Mouse (Mus musculus) embryonic facial prominence, embryonic 14.5 days (tissue): ENCODE results near the gene Gm960. TPM values are rescaled to one million over a fixed set of nuclear protein-coding genes. Genes with fewer than 3 reads are reported as not detected.
A peak's percentile ranks its signal among the peaks of the same experiment; 100 is the strongest.

Source experiments
- ATAC-seq: fragments of 200-750 bp; cut with Nextera tagmentation; 2 replicates; pipeline ENCODE4 v1.8.0; 2017; ENCODE audit warnings: low read depth, moderate number of reproducible peaks, moderate TSS enrichment
- DNase-seq: peaks from one replicate; pipeline ENCODE4 v3.0.0-alpha.2; 2015; ENCODE audit warnings: low spot score
- H3K27ac ChIP-seq: fragments of 300-500 bp; sonication (generic); replicated peaks from 2 replicates; pipeline ENCODE4 v1.5.1; 2014; ENCODE audit warnings: low read depth, mild to moderate bottlenecking, low read length, moderate library complexity
- H3K27me3 ChIP-seq: fragments of 300-500 bp; sonication (generic); replicated peaks from 2 replicates; pipeline ENCODE4 v1.6.1; 2014; ENCODE audit warnings: low read length; ENCODE audit not compliant: control insufficient read depth, insufficient read depth
- H3K36me3 ChIP-seq: fragments of 300-500 bp; sonication (generic); 2 replicates; pipeline ENCODE4 v1.6.1; 2014; ENCODE audit warnings: low read length, mixed read lengths; ENCODE audit not compliant: control insufficient read depth, insufficient read depth
- H3K4me1 ChIP-seq: fragments of 300-500 bp; sonication (generic); 2 replicates; pipeline ENCODE4 v1.6.1; 2014; ENCODE audit warnings: antibody characterized with exemption, low read length; ENCODE audit not compliant: control insufficient read depth, insufficient read depth
- H3K4me2 ChIP-seq: fragments of 300-500 bp; sonication (generic); 2 replicates; pipeline ENCODE4 v1.6.1; 2014; ENCODE audit warnings: low read depth, mild to moderate bottlenecking, low read length, moderate library complexity, mixed read lengths
- H3K4me3 ChIP-seq: fragments of 300-500 bp; sonication (generic); 2 replicates; pipeline ENCODE4 v1.5.1; 2014; ENCODE audit warnings: low read depth, mild to moderate bottlenecking, low read length
- H3K9ac ChIP-seq: fragments of 300-500 bp; sonication (generic); 2 replicates; pipeline ENCODE4 v1.6.1; 2014; ENCODE audit warnings: low read depth, mild to moderate bottlenecking, low read length, moderate library complexity, mixed read lengths
- H3K9me3 ChIP-seq: fragments of 300-500 bp; sonication (generic); 2 replicates; pipeline ENCODE4 v1.6.1; 2016; ENCODE audit warnings: low read length; ENCODE audit not compliant: control insufficient read depth
- WGBS: fragments of 180-500 bp; shearing (Covaris S2); extraction: QIAGEN DNeasy Blood & Tissue Kit; methylation state at CpG from one replicate; pipeline ENCODE4 v1.1.7; 2014; 5-methylcytosine and 5-hydroxymethylcytosine counted together
- polyA plus RNA-seq: library from polyadenylated mRNA; unstranded; fragments of >200 nt; fragmentation: Nextera tagmentation; extraction: Ambion mirVana; gene quantifications from 2 replicates; pipeline ENCODE4 v1.2.1, GENCODE M21; 2014

Gene Gm960
- polyA plus RNA-seq, 1 experiment from 2014 or later = 3.9 TPM

GRCm38 (mm10) chr19:4717281-4717680 is 18.8 kb upstream of the Gm960 start:
- Histone ChIP-seq H3K4me2 (no peak overlapping the region), H3K9ac (no peak overlapping the region), H3K4me1 (no peaks in the 10 kb centered on the region), H3K4me3 (no peak overlapping the region), H3K9me3 (no peaks in the 10 kb centered on the region), H3K36me3 (no peaks in the 10 kb centered on the region), H3K27ac (no peak overlapping the region), H3K27me3 (peaks cover 27% of the 10 kb centered on the region)
- WGBS = 91% methylated on average over 2 of the region's 2 CpGs
- ATAC-seq = no peak
- no peak for DNase-seq

GRCm38 (mm10) chr19:4716756-4717155 is 18.3 kb upstream of the Gm960 start:
- Histone ChIP-seq H3K27me3 (peaks cover 30% of the 10 kb centered on the region), H3K36me3 (no peaks in the 10 kb centered on the region), H3K4me1 (no peaks in the 10 kb centered on the region), H3K4me3 (no peak overlapping the region), H3K4me2 (no peak overlapping the region), H3K9me3 (no peaks in the 10 kb centered on the region), H3K27ac (no peak overlapping the region), H3K9ac (no peak overlapping the region)
- DNase-seq (no peak), ATAC-seq (no peak)
- 92% methylated on average over 14 of the region's 14 CpGs for WGBS

- 38% methylated on average over 3 of the region's 3 CpGs for WGBS
- Histone ChIP-seq H3K4me1 (peaks cover 4% of the 10 kb centered on the region), H3K9me3 (no peaks in the 10 kb centered on the region), H3K27me3 (peaks cover 51% of the 10 kb centered on the region), H3K9ac (no peak overlapping the region), H3K36me3 (no peaks in the 10 kb centered on the region), H3K4me3 (no peak overlapping the region), H3K27ac (no peak overlapping the region), H3K4me2 (no peak overlapping the region)
- DNase-seq = no peak
- ATAC-seq = no peak
Measured at GRCm38 (mm10) chr19:4713886-4714285, 15.4 kb upstream of the Gm960 start.

GRCm38 (mm10) chr19:4712781-4713526 is 14.5 kb upstream of the Gm960 start:
- Histone ChIP-seq H3K36me3 (no peaks in the 10 kb centered on the region), H3K27me3 (peaks cover 51% of the 10 kb centered on the region), H3K9me3 (no peaks in the 10 kb centered on the region), H3K4me3 (peak overlapping the region; percentile 59), H3K9ac (0 out of 2 replicates have a peak overlapping the region, but pooled peaks have one; percentile 62), H3K4me1 (peaks cover 4% of the 10 kb centered on the region), H3K27ac (no peak overlapping the region), H3K4me2 (peak overlapping the region; percentile 99)
- ATAC-seq (no peak), DNase-seq (no peak)
- 29% methylated on average over 13 of the region's 13 CpGs for WGBS

GRCm38 (mm10) chr19:4712156-4712780 is 13.8 kb upstream of the Gm960 start:
- Histone ChIP-seq H3K27ac (no peak overlapping the region), H3K36me3 (no peaks in the 10 kb centered on the region), H3K4me2 (peak overlapping the region; percentile 99), H3K27me3 (peaks cover 51% of the 10 kb centered on the region), H3K4me3 (peak overlapping the region; percentile 59), H3K9me3 (no peaks in the 10 kb centered on the region), H3K9ac (peak overlapping the region; percentile 62), H3K4me1 (peaks cover 4% of the 10 kb centered on the region)
- peak; percentile 38 for ATAC-seq
- WGBS = 0% methylated on average over 25 of the region's 60 CpGs
- peak; percentile 29 for DNase-seq

GRCm38 (mm10) chr19:4711601-4712155 is 13.2 kb upstream of the Gm960 start:
- H3K36me3 ChIP-seq = no peaks in the 10 kb centered on the region
- WGBS = 1% methylated on average over 12 of the region's 65 CpGs
- H3K4me3 ChIP-seq = peak overlapping the region; percentile 59
- DNase-seq (peak; percentile 27), ATAC-seq (peak; percentile 73)
- no peak overlapping the region for H3K27ac ChIP-seq
- H3K27me3 ChIP-seq = peaks cover 51% of the 10 kb centered on the region
- peak overlapping the region; percentile 99 for H3K4me2 ChIP-seq
- H3K9ac ChIP-seq = peak overlapping the region; percentile 62
- H3K9me3 ChIP-seq = no peaks in the 10 kb centered on the region
- peaks cover 4% of the 10 kb centered on the region for H3K4me1 ChIP-seq

- peaks cover 51% of the 10 kb centered on the region for H3K27me3 ChIP-seq
- peak within 1 kb of the TSS; percentile 62 for H3K9ac ChIP-seq
- 10% methylated on average over 13 of the region's 13 CpGs for WGBS
- peak within 1 kb of the TSS; percentile 59 for H3K4me3 ChIP-seq
- H3K4me1 ChIP-seq = peaks cover 4% of the 10 kb centered on the region
- no peaks in the 10 kb centered on the region for H3K36me3 ChIP-seq
- H3K9me3 ChIP-seq = no peaks in the 10 kb centered on the region
- H3K4me2 ChIP-seq = peak within 1 kb of the TSS; percentile 99
- DNase-seq = no peak
- no peak for ATAC-seq
- no peak within 1 kb of the TSS for H3K27ac ChIP-seq
Measured at GRCm38 (mm10) chr19:4711098-4711600, 12.7 kb upstream of the Gm960 start, which contains the start of gene Sptbn2. Gene Sptbn2 (plus strand): TSS chr19:4711167.

GRCm38 (mm10) chr19:4708765-4709164 is 10.3 kb upstream of the Gm960 start:
- WGBS = 87% methylated on average over 10 of the region's 10 CpGs

More at GRCm38 (mm10) chr19:4708765-4709164, 10.3 kb upstream of the Gm960 start:
- DNase-seq (no peak), ATAC-seq (no peak)
- peaks cover 4% of the 10 kb centered on the region for H3K4me1 ChIP-seq
- H3K36me3 ChIP-seq = no peaks in the 10 kb centered on the region
- H3K27me3 ChIP-seq = peaks cover 39% of the 10 kb centered on the region
- H3K27ac ChIP-seq = no peak overlapping the region
- H3K4me3 ChIP-seq = no peak overlapping the region
- no peaks in the 10 kb centered on the region for H3K9me3 ChIP-seq
- no peak overlapping the region for H3K4me2 ChIP-seq
- no peak overlapping the region for H3K9ac ChIP-seq
